Mouse (Mus musculus) heart, postnatal 14 days (tissue): ENCODE data around the gene Nmd3. TPM values are rescaled to one million over a fixed set of nuclear protein-coding genes. Genes with fewer than 3 reads are reported as not detected.

Experiments
- DNase-seq, 2 experiments: peaks; one replicate each; pipeline ENCODE4 v3.0.0; 2021 to 2022
- intact Hi-C: fragments of 180-260 bp; cut with DNase I; formaldehyde crosslinking; loops from one replicate; pipeline ENCODE4 v1.15.1; 2025
- long read RNA-seq, 2 experiments: library from polyadenylated mRNA; stranded (forward); transcript quantifications; one replicate each; pipeline ENCODE4 v2.0.0; 2021
- total RNA-seq, 2 experiments: library from RNA; stranded (reverse); gene quantifications; 2 replicates each; pipeline ENCODE4 v1.2.3; 2021

The Nmd3 gene
- 10 to 100 TPM; 34.7 to 44.2 TPM for total RNA-seq
- long read RNA-seq, experiment 1, full-length matches to known transcripts: 28 of 29 reads
- long read RNA-seq, experiment 1, partial matches to known transcripts: 1 of 29 reads
- long read RNA-seq, experiment 1, other reads (novel, unspliced or antisense): 0 of 29 reads
- long read RNA-seq, experiment 2, full-length matches to known transcripts: 24 of 28 reads
- long read RNA-seq, experiment 2, partial matches to known transcripts: 3 of 28 reads
- long read RNA-seq, experiment 2, other reads (novel, unspliced or antisense): 1 of 28 reads

- intact Hi-C loops: no loop called here
- DNase-seq: peak; percentile 89 to 93
Observed at GRCm38 (mm10) chr3:69721814-69722186, at the start of gene Nmd3. Nmd3 (plus strand) TSS chr3:69721985.

DNA sequence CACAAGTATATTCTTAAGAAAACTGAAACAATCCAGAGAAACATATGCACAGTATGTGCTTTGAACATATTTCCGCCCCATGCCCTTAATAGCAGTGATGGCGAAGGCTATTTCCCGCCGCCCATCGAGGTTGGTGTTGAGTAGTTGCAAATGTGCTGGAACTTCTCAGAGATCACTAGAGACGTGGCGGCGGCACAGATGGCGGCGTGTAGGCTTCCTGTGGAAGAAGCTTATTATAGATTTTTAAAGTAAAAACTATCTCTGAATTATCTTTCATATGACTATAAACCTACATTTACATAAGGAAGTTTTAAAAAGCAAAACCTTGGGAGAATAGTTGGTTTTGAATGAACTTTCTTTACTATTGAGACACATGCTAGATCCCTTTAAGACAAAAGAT is 48.4 kb upstream of the Nmd3 start:
- intact Hi-C loops: no loop called here
- no peak for DNase-seq

DNA sequence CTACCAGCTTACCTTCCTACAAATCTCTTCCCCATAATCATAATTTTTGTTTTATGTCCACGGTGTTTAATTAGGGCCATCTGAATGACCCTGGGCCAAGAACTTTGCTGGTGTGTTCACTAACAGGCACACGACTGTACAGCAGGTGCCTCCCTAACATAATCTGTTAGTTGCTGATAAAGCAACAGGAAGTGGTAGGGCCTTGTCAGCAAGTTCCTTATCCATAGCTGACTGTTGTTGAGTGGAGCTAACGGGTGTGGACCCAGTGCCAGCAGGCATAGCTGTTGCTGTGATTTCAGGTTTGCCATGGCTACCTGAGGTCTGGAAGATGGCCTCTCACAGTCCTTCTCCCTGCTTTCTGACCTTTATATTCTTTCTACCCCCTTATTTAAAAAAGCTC is 47.6 kb upstream of the Nmd3 start:
- intact Hi-C loops: no loop called here
- no peak for DNase-seq

GRCm38 (mm10) chr3:69689791-69690190 is 32.0 kb upstream of the Nmd3 start:
- DNase-seq: no peak
- intact Hi-C loops: no loop called here

- DNase-seq: no peak
- intact Hi-C loops: no loop called here
Observed at GRCm38 (mm10) chr3:69690939-69691338, 30.8 kb upstream of the Nmd3 start.

DNA sequence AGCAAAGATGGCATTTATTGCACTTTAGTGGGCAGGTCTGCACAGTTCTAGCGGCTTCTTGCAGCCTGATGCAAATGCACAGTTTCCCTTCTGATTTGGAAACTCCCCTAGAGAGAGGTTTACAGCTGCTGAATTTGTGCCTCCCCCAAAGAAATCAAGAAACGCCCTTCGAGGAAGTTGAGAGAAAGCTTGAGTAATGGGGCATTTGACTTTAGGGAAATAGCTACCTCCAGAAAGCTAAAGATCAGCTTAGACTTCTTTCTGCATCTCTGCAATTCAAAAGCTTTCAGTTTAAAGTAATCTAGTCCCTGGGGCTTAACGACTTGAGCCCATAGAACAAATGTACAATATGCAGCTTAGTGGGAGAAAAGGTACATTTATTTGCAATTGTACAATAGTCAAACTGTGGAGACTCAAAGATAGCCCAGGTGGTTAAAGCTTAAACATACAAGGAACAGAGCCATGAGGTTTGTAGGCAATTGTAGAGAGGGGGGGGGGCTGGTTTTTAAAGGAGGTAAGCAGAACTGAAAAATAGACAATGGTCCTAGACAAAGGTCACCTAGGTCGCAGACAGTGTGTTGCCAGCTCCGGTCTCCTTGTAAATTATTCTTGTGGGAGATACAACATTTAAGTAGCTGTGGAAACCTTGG is 21.8 kb upstream of the Nmd3 start:
- intact Hi-C loops: loop anchor here (5.0 kb wide), 3 partner anchors 218 to 463 kb away; no protein-coding TSS in a partner anchor
- DNase-seq: no peak

- intact Hi-C loops: loop anchor here (2.0 to 5.0 kb wide), 4 partner anchors 103 to 465 kb away; partner anchors contain the start of gene B3galnt1
- DNase-seq: no peak
Observed at GRCm38 (mm10) chr3:69701905-69702304, 19.9 kb upstream of the Nmd3 start.

- DNase-seq: no peak
- intact Hi-C loops: loop anchor here (2.0 to 5.0 kb wide), 4 partner anchors 104 to 465 kb away; partner anchors contain the start of gene B3galnt1
Observed at GRCm38 (mm10) chr3:69702421-69702820, 19.4 kb upstream of the Nmd3 start.

- intact Hi-C loops: no loop called here
- DNase-seq: no peak
Observed at GRCm38 (mm10) chr3:69709043-69709929, 12.5 kb upstream of the Nmd3 start.

DNA sequence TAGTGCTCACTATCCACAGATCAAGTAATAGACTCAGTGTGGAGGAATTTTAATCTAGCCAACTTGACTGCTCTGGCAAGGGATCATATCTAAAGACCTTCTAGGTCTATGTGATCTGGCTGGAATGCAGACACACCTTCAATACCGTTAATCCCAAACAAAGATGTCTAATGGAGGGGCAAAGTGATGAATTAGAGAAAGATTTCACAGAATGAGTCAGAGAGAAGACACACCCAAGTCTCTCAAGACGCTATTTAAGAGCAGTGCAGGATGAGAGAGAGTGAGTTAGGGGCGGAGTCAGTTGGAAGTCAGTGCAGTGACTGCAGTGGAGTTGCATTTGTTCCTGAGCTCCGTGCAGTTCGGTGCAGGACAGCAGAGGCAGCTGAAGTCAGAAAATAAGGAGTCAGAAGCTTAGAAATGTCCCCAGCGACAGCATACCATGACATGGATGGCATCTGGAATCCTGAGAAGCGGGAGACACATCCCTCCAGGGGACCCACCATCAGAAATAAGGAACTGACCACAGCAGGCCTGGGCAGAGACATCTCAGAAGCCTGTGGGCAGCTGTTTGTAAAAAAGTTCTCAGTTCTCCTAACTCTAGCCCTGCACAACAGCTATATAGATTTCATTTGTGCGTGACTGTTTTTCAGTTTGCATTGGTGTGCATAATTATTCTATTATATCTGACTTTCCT is 9.7 kb upstream of the Nmd3 start:
- intact Hi-C loops: no loop called here
- no peak for DNase-seq

- DNase-seq: no peak
- intact Hi-C loops: no loop called here
Observed at GRCm38 (mm10) chr3:69717476-69717875, 4.3 kb upstream of the Nmd3 start.

- DNase-seq: peak; percentile 23 to 38
- intact Hi-C loops: no loop called here
Observed at GRCm38 (mm10) chr3:69722187-69722867, 542 bp downstream of the Nmd3 start.

DNA sequence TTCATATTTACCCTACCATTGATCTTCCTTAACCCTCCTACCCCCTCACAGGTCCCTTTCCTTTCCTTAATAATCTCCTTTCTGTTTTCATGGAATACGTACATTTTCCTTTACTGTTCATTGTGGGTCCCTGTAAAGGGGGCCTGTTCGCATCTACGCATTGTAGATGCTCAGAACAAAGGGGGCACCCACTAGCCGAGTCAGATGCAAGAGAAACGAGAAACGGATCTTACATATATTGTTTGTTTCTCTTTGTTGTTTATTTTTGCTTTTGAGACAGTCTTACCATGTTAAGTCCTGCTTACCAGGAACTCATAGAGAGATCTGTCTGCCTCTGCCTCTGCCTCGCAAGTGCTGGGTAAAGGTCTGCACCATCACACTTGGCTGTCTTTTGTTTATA is 1.4 kb downstream of the Nmd3 start:
- intact Hi-C loops: no loop called here

GRCm38 (mm10) chr3:69730930-69731329 is 9.1 kb downstream of the Nmd3 start:
- intact Hi-C loops: no loop called here
- no peak for DNase-seq

More for the DNA sequence above, 1.4 kb downstream of the Nmd3 start:
- DNase-seq: no peak

GRCm38 (mm10) chr3:69733939-69734338 is 12.2 kb downstream of the Nmd3 start:
- intact Hi-C loops: no loop called here
- DNase-seq: no peak

DNA sequence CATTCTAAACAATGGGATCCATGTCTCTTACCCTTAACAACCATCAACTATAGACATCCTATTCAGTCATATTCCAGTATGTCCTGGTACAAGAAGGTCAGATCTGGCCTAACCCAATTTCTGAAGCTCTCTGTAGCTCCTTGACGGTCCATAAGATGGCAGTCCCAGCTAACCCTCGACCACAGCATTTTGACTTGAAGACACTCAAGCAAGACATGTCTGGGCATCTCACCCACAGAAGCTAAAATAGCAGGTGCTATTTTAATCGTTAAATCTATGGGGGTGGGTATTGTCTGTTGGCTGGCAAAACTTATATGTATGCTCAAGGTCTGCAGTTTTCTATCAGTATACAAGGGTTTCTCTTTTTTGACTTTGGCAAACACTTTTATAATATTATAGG is 33.4 kb downstream of the Nmd3 start:
- intact Hi-C loops: no loop called here
- no peak for DNase-seq

- intact Hi-C loops: loop anchor here (2.0 kb wide), 1 partner anchor 143 kb away; no protein-coding TSS in a partner anchor
- DNase-seq: no peak
Observed at GRCm38 (mm10) chr3:69755968-69756367, 34.2 kb downstream of the Nmd3 start.

- intact Hi-C loops: loop anchor here (2.0 kb wide), 1 partner anchor 142 kb away; no protein-coding TSS in a partner anchor
- DNase-seq: peak; percentile 34 to 72
Observed at GRCm38 (mm10) chr3:69756499-69756898, 34.7 kb downstream of the Nmd3 start.

GRCm38 (mm10) chr3:69757456-69757855 is 35.7 kb downstream of the Nmd3 start:
- no peak for DNase-seq
- intact Hi-C loops: loop anchor here (2.0 kb wide), 1 partner anchor 141 kb away; no protein-coding TSS in a partner anchor

GRCm38 (mm10) chr3:69760081-69760480 is 38.3 kb downstream of the Nmd3 start:
- intact Hi-C loops: no loop called here
- no peak for DNase-seq
